Mouse (Mus musculus): ENCODE measurements around the gene Tmed6. TPM values are rescaled to one million over a fixed set of nuclear protein-coding genes. Genes with fewer than 3 reads are reported as not detected.

Gene Tmed6
- polyA plus RNA-seq, 1 experiment from 2014 or later: not detected

- Histone ChIP-seq H3K27me3 (no peaks in the 10 kb centered on the region), H3K9me3 (no peaks in the 10 kb centered on the region), H3K27ac (peak overlapping the region; percentile 77), H3K4me1 (peaks cover 18% of the 10 kb centered on the region), H3K36me3 (peaks cover 12% of the 10 kb centered on the region), H3K4me2 (replicated peaks) (peak overlapping the region; percentile 69), H3K4me3 (peak overlapping the region; percentile 97), H3K9ac (peak overlapping the region; percentile 96)
- no peak; the same call in 1 of the 2 replicates for ATAC-seq (ENCODE audit: insufficient number of reproducible peaks, insufficient read depth, low FRiP score, low TSS enrichment)
- under 1% methylated on average over 40 of the region's 40 CpGs for WGBS
Measured at GRCm38 (mm10) chr8:107031577-107032090, 33.8 kb downstream of the Tmed6 start.

DNA sequence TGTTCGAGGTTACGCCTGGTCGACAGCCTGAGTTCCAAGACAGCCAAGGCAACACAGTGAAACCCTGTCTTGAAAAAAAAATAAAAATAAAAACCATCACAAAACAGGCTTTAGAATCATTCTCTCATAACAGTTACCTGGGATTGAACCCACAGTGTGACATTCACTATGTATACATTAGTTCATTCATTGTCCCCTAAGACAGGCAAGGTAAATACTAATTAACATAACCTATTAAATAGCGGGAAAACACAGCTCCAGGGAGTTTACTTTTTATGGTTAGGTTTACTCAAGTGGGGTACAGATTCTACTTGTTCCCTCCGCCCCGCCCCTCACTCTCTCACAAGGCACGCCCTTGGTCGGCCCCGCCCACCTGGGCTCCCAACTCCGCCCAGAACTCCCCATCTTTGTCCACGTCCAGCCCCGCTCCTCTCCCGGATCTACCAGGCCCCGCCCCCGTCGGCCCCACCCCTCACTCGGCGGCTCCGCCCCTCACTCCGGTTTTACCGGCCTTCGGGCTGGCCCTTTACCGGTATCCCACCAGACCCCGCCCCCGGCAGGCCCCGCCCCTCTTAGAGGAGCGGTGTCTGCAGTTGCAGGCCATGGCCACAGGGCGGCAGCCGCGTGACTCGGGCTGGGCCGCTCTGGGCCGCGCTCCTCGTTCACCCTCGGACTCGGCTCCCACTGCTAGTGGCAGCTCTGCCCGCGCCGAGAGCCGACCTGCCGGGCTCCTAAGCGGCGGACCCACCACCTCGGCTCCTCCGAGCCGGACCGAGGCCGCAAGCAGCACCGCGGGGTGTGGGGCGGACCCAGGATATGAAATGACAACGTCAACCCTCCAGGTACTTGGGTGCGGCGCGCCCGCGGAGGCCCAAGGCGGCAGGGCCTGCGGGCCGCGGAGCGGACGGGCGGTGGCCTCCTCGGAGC, 34.5 kb downstream of the Tmed6 start, which contains the start of gene Vps4a:
Vps4a (plus strand) TSS at position 573 of the 927 bp plus-strand sequence.
- Histone ChIP-seq H3K4me1 (peaks cover 18% of the 10 kb centered on the region), H3K36me3 (peaks cover 7% of the 10 kb centered on the region; the same call in 1 of the 2 replicates), H3K9ac (peak within 1 kb of the TSS; percentile 96), H3K27me3 (no peaks in the 10 kb centered on the region), H3K4me2 (replicated peaks) (peak within 1 kb of the TSS; percentile 69), H3K9me3 (no peaks in the 10 kb centered on the region), H3K4me3 (peak within 1 kb of the TSS; percentile 97), H3K27ac (peak within 1 kb of the TSS; percentile 77)
- ATAC-seq (ENCODE audit: insufficient number of reproducible peaks, insufficient read depth, low FRiP score, low TSS enrichment): peak; percentile 94
- WGBS: 5% methylated on average over 63 of the region's 66 CpGs

GRCm38 (mm10) chr8:107030058-107030457, 35.4 kb downstream of the Tmed6 start:
- H3K9me3 ChIP-seq: no peaks in the 10 kb centered on the region
- ATAC-seq (ENCODE audit: insufficient number of reproducible peaks, insufficient read depth, low FRiP score, low TSS enrichment): no peak
- H3K4me1 ChIP-seq: peaks cover 18% of the 10 kb centered on the region
- H3K4me2 ChIP-seq (replicated peaks): no peak overlapping the region
- no peak overlapping the region for H3K27ac ChIP-seq
- H3K27me3 ChIP-seq: no peaks in the 10 kb centered on the region
- no peaks in the 10 kb centered on the region for H3K36me3 ChIP-seq
- WGBS: 65% methylated on average over 5 of the region's 5 CpGs
- no peak overlapping the region for H3K4me3 ChIP-seq
- no peak overlapping the region for H3K9ac ChIP-seq

DNA sequence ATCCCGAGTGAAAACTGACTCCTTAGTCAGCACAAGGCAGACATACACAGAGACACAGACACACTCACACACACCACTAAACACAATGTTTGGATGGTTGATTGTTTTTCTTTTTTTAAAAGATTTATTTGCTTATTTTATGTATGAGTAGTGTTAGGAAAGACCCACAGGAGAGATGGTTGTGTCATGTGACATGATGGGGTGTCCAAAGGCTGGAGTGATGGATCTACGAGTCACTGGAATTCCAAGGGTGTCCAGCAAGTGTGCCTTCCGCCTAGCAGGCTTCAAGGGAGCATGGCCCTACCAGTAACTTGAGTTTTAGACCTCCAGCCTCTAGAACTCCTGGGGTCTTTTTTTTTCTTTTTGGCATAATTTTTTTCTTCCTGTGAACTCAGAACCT, 36.1 kb downstream of the Tmed6 start:
- H3K4me3 ChIP-seq: no peak overlapping the region
- H3K27me3 ChIP-seq: no peaks in the 10 kb centered on the region
- no peaks in the 10 kb centered on the region for H3K9me3 ChIP-seq
- H3K36me3 ChIP-seq: no peaks in the 10 kb centered on the region
- H3K9ac ChIP-seq: no peak overlapping the region
- no peak overlapping the region for H3K4me2 ChIP-seq (replicated peaks)
- peaks cover 18% of the 10 kb centered on the region for H3K4me1 ChIP-seq
- WGBS: 82% methylated on average over 3 of the region's 3 CpGs
- no peak overlapping the region for H3K27ac ChIP-seq
- ATAC-seq (ENCODE audit: insufficient number of reproducible peaks, insufficient read depth, low FRiP score, low TSS enrichment): no peak

- H3K27ac ChIP-seq: no peak overlapping the region
- no peak overlapping the region for H3K4me3 ChIP-seq
- ATAC-seq (ENCODE audit: insufficient number of reproducible peaks, insufficient read depth, low FRiP score, low TSS enrichment): no peak
- H3K4me2 ChIP-seq (replicated peaks): no peak overlapping the region
- no peaks in the 10 kb centered on the region for H3K4me1 ChIP-seq
- H3K27me3 ChIP-seq: no peaks in the 10 kb centered on the region
- H3K36me3 ChIP-seq: no peaks in the 10 kb centered on the region
- H3K9ac ChIP-seq: no peak overlapping the region
- no peaks in the 10 kb centered on the region for H3K9me3 ChIP-seq
- 87% methylated on average over 8 of the region's 8 CpGs for WGBS
Measured at GRCm38 (mm10) chr8:107023479-107023878, 42.0 kb downstream of the Tmed6 start.

DNA sequence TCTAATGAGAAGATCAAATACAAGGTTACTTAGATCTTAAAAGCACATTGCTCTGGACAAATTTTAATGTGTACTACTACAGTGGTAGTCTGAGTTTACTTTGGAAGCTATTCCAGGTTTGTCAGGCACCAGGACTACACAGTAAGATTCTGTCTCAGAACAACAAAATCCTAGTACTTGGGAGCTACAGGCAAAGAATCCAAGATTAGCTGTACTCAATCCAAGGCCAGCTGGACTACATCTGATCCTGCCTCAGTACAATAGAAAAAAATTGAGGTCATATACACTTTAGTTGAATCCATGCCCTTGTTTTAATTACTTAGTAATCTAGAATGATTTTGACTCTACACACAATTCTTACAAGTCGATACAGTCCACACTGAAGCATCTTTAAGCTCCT, 50.5 kb downstream of the Tmed6 start:
- Histone ChIP-seq H3K4me3 (no peak overlapping the region), H3K27me3 (no peaks in the 10 kb centered on the region), H3K4me2 (replicated peaks) (no peak overlapping the region), H3K4me1 (no peaks in the 10 kb centered on the region), H3K9me3 (no peaks in the 10 kb centered on the region), H3K36me3 (peaks cover 13% of the 10 kb centered on the region), H3K27ac (no peak overlapping the region), H3K9ac (no peak overlapping the region)
- WGBS: 88% methylated on average over 1 of the region's 1 CpGs
- no peak for ATAC-seq (ENCODE audit: insufficient number of reproducible peaks, insufficient read depth, low FRiP score, low TSS enrichment)

- H3K36me3 ChIP-seq: peaks cover 16% of the 10 kb centered on the region
- 82% methylated on average over 2 of the region's 2 CpGs for WGBS
- H3K4me3 ChIP-seq: no peak overlapping the region
- H3K4me1 ChIP-seq: no peaks in the 10 kb centered on the region
- no peaks in the 10 kb centered on the region for H3K9me3 ChIP-seq
- no peaks in the 10 kb centered on the region for H3K27me3 ChIP-seq
- H3K27ac ChIP-seq: no peak overlapping the region
- ATAC-seq (ENCODE audit: insufficient number of reproducible peaks, insufficient read depth, low FRiP score, low TSS enrichment): no peak
- H3K4me2 ChIP-seq (replicated peaks): no peak overlapping the region
- H3K9ac ChIP-seq: no peak overlapping the region
Measured at GRCm38 (mm10) chr8:107012666-107013065, 52.8 kb downstream of the Tmed6 start.

Small RNA genes lying within 50 kb of the gene (microRNA-seq; reads per million reads assigned to microRNA genes)
- gene Mir7075: 1.1 reads per million

Other genes starting within 250 kb of the Tmed6 start
- gene Has3, start 195.4 kb downstream of the Tmed6 start, polyA plus RNA-seq (2016; fragmentation: Nextera tagmentation; extraction: Ambion mirVana): 0.22 and 0.54 TPM in 2 replicates
- 71.2 and 72.0 TPM in 2 replicates for gene Utp4, start 172.0 kb downstream of the Tmed6 start, polyA plus RNA-seq (2016; fragmentation: Nextera tagmentation; extraction: Ambion mirVana)
- gene Sntb2, start 129.9 kb downstream of the Tmed6 start, polyA plus RNA-seq (2016; fragmentation: Nextera tagmentation; extraction: Ambion mirVana): 18.4 and 21.4 TPM in 2 replicates
- 85.0 and 87.7 TPM in 2 replicates for gene Vps4a, start 34.4 kb downstream of the Tmed6 start, polyA plus RNA-seq (2016; fragmentation: Nextera tagmentation; extraction: Ambion mirVana)
- gene Pdf, start 17.0 kb downstream of the Tmed6 start, polyA plus RNA-seq (2016; fragmentation: Nextera tagmentation; extraction: Ambion mirVana): 53.2 and 57.4 TPM in 2 replicates
- gene Cog8, start 9.0 kb downstream of the Tmed6 start, polyA plus RNA-seq (2016; fragmentation: Nextera tagmentation; extraction: Ambion mirVana): 46.1 and 51.6 TPM in 2 replicates
- gene Nip7, start 8.8 kb downstream of the Tmed6 start, polyA plus RNA-seq (2016; fragmentation: Nextera tagmentation; extraction: Ambion mirVana): 96.5 and 106 TPM in 2 replicates
- gene Terf2, start 30.9 kb upstream of the Tmed6 start, polyA plus RNA-seq (2016; fragmentation: Nextera tagmentation; extraction: Ambion mirVana): 22.4 and 23.6 TPM in 2 replicates
- gene Cyb5b, start 85.0 kb upstream of the Tmed6 start, polyA plus RNA-seq (2016; fragmentation: Nextera tagmentation; extraction: Ambion mirVana): 96.4 and 106 TPM in 2 replicates
- gene Nfat5, start 227.8 kb upstream of the Tmed6 start, polyA plus RNA-seq (2016; fragmentation: Nextera tagmentation; extraction: Ambion mirVana): 21.7 and 23.5 TPM in 2 replicates